Mouse (Mus musculus) cortical plate, adult 2 months (tissue): ENCODE data around the gene Nabp2.

Source experiments
- CTCF ChIP-seq: fragments of 200-500 bp; IDR thresholded peaks from 2 replicates; pipeline ENCODE4 v1.5.1; 2011; ENCODE audit warnings: mild to moderate bottlenecking, control low read depth, low read length; ENCODE audit not compliant: insufficient read depth; ENCODE audit errors: extremely low read depth
- POLR2A ChIP-seq: fragments of 200-500 bp; IDR thresholded peaks from 2 replicates; pipeline ENCODE4 v1.6.1; 2011; ENCODE audit warnings: mild to moderate bottlenecking, low read length, control low read depth; ENCODE audit not compliant: insufficient read depth; ENCODE audit errors: extremely low read depth

DNA sequence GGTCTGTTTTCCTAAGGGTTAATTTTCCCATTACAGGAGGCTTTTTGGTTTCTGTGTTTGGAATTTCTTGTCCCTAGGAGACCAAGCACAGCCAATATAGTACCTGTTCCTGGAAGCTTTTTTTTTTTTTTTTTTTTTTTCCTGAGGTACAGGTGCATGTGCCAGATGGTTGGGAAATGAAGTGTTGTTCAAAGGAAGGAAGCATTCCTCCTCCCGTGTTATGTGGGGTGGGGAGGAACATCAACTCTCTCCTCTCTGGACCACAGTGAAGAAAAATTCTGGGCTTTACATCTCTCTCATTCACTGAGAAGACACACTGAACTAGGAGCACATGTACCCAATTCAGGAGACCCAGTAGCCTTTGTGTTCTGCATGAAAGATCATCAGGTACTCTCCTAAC is 1.8 kb upstream of the Nabp2 start:
- TF ChIP-seq POLR2A = no peak
- no peak for TF ChIP-seq CTCF
